Mouse (Mus musculus) ES-Bruce4 (cell line): ENCODE measurements around the gene Spef1.

Source experiments
- CTCF ChIP-seq: IDR thresholded peaks from one replicate; pipeline ENCODE4 v1.8.1; 2011; ENCODE audit warnings: low read depth, low read length
- EP300 ChIP-seq: IDR thresholded peaks from 2 replicates; pipeline ENCODE4 v1.6.1; 2011; ENCODE audit warnings: low read depth, low read length; ENCODE audit not compliant: insufficient read depth
- POLR2A ChIP-seq: IDR thresholded peaks from one replicate; pipeline ENCODE4 v1.8.1; 2011; ENCODE audit warnings: low read length; ENCODE audit not compliant: insufficient read depth

DNA sequence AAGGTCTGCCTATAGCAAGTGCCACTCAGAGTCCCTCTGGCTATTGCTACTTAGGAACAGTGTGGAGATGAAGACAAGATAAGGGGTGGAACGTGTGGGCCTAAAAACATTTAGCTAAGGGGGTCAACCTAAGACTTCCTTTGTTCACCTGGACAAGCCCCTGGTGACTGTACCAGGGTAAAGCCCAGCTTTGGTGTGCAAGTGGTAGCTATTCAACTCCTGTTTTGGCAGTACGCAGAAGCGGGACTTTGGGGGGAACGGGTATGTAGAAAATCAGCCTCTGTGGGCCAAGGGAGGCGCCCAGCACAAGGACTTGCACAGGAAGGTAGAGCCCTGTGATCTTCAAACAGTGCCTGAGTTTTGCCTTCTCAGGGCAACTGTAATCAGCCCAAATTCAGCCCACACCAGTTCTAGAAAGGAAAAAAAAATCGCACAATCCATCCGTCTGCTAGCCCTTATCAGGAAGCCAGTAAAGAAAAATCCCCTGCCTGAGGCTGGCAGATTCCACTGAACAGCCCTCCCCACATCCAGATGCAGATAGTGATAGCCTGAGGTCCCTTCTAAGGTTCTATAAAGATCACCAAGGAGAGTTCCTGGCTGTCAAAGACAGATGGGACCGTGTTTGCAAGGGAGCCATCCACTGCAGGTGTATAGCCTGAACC, 18.6 kb upstream of the Spef1 start:
- TF ChIP-seq EP300: no peak
- TF ChIP-seq POLR2A: no peak
- TF ChIP-seq CTCF: no peak
